Mouse (Mus musculus) cerebellum, postnatal 25 days (tissue): Measurements from ENCODE around the gene Lurap1l.

Experiments
- DNase-seq, 2 experiments: peaks; one replicate each; pipeline ENCODE4 v3.0.0; 2021; ENCODE audit warnings: mixed read lengths in 2 of 2

The Lurap1l gene

DNA sequence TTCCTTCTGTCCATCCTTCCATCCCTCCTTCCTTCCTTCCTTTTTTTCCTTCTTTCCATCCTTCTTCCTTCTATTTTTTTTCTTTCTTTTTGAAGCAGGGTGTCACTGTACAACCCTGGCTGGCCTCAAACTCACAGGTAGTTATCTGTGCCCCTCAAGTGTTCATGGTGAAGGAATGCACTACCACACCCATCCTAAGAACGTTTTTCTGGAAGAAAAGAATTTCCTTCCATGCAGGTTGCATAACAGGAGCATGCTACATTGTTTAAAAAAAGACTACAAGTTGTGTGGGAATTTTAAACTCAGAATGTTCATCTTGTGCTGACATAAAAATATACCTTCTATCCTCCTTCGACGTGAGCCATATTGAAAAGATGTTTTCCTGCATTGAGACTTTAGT, 7.4 kb downstream of the Lurap1l start:
- DNase-seq, result no peak

DNA sequence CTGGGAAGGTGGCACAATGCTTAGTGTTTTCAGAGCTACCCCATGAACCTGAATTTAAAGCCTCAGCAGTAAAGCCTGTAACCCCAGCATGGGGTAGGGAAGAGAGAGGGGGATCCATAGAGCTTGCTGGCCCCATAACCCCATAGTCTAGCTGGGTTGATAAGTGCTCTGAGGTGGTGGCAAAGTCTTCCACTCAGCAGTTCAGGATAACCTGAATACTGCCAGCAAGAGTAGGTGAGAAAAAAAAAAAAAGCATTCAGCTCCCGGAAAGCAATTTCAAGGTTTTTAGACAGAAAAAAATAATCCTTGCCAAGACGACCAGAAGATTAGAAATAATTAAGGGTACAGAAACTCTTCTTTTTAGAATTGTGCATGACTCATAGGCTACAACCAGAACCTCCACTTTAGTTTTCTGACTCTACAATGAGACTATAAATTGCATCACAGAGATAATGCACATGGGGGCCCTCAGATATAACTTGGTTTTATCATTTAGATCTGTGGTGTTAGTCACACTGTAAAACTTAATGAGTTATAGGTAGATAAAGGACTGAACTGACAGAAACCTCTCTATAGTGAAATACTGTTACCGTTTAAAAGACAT, 8.2 kb downstream of the Lurap1l start:
- no peak for DNase-seq

DNA sequence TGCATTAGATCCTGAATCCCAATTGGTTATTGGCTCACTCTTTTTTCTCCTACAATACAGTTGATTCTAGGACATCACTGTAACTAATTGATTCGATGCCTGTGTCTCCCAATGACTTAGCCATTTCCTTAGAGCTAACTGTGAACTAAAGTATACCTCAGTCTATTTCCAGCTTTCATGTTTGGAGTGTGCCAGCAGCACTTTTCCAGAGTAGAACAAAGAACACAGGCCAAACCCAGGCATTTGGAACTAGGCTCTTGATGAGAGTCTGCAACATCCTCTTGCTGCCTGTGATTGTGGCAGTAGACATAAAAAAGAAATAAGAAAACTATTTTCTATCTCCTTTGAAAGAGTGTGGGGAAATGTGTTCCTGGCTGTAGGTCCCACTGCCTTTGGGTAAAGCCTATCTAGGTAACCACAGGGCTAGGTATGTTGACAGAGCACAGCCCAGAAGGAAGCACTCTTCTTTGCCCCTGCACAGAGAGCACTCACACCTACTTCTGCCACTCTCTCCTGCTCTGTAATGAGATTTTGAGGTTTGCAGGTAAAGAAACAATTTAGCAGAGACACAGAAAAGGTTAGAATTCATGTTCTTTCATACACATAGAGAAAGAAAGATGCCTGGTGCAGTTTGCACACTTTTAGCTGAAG, 8.9 kb downstream of the Lurap1l start:
- no peak for DNase-seq

DNA sequence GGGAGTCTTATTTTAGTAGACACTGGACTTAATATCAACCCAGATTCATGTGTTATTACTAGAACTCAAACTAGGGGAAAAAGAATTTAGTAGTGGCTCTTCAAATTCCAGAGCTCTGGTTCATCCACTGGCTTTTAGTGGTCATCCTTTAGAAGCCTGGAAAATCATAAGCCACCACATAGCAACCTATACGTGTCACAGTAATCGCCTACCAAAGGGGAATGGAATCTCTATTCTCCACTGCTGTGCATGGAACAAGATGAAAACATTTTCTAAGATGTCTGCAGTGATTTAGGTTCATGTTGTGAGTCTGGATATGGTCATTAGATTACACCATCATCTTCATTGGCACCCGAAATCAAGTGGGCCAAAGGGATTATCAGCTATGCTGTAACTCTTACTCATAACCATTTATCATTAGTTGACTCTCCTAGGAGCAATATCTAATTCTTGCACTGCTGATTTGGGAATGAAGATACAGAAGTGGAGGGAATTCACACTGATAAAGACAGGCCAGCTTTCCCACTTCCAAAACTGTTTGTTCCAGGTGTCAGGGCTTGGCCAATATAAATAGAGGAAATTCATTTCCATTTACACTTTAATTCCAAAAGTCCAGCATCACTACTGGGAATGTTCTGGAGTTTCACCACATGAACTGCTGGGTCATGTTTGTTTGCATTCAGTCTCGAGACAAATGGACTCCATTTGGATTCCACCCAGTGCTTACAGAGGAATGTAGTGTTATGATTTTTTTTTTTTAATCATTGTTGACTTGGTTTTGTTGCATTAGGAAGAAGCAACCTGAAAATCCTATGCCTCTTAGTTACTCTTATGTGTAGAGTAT, 11.4 kb downstream of the Lurap1l start:
- no peak for DNase-seq

DNA sequence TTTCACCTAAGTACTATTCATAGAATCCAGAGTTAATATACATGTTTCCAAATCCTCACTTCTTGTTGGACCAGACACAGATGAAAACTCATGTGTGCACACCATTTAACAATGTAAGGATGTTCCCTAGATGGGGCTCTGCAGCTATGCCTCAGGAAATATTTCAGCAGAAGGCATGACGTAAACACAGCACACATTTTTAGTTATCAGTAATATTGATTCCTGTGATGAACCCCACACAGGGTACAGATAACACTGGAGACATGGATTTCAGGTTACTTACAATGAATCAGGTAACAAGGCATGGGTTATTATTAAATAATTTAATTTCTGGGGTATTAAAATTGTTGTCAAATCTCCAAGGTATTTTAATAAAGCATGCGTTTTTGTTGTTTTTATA, 12.2 kb downstream of the Lurap1l start:
- no peak for DNase-seq

DNA sequence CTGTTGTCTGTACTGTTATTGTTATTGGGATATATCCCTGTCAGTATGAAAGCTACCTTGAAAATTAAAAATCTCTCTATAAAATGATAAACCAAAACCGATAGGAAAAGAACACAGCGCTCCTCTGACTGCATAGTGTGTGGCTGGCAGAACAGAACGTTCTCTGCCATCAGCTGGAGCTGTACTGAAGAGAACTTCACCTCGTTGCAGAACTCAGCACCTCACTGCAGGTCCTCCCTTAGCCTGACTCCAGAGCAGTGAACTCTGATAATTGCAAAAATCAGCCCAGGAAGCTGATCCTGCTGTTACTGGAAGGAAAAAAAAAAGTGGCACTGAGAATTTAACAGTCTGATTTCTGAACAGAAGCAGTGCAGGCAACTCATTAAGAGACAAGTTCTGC, 14.4 kb downstream of the Lurap1l start:
- DNase-seq, result peak in 1 of 2 experiments; percentile 8

DNA sequence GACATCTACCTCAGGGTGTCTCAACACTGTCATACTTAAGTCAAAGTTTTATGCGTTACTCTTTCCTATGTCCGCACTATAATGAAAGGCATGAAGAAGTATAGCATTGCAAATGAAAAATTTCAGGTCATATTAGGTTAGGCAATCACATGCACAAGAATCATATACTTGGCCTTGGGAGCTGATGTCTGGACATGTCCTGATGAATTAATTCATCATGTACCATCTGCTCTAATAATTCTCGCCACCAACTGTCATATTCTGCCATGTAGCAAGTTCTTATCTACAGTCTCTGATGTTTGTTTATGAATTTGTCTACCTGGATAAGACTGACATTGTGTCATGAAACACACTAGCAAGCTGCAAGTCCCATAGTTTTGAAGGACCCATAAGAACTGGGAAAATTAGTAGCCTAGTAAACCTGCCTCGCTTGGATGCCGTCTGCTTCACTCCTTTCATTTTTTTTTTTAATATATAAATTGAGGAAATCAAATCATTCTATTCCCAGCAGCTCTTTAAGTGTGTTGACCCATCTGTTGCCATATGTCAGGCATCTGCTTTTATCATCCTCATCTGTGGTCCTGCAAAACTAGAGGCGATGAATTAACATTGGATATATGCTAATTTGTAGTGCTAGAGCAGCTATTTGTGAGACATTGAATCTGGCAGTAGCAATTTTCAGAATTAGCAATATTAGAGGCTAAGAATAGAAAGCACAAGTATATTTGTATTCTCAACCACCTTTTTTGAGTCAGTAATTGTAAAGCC, 15.5 kb downstream of the Lurap1l start:
- no peak for DNase-seq

DNA sequence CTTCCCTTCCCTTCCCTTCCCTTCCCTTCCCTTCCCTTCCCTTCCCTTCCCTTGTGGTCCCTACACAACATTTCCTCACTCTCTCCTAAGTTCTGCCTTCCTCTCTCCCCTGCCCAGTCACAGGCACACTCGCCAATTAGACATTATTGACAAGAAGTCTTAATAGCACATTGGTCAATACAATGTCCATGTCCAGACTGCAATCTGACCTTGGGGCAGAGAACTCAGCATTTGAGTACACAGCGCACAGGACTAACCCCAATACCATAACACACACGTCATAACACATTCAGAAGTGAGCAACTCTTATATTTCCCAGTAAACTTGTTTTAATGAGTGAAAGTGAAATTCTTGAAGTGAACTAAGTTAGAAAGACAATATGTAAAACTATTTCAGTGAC, 24.3 kb downstream of the Lurap1l start:
- no peak for DNase-seq

DNA sequence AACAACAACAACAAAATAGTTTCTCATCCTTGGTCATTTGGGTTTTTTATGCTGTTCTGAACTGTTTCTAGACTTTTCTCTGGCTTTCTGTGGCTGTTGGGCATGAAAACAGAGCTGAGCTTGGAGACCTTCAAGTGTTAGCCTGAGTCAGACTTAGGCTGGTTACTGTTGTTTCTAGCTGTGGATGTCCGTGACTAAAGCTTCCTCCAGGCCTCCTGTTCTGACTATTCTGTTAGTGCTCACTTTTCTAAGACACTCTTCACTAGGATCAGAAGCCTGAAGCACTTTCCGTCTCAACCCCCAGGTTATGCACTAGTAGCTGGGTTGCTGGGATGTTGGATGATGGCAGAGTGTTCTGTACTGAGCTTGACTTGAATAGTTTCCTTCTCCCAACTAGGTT, 28.7 kb downstream of the Lurap1l start:
- no peak for DNase-seq

DNA sequence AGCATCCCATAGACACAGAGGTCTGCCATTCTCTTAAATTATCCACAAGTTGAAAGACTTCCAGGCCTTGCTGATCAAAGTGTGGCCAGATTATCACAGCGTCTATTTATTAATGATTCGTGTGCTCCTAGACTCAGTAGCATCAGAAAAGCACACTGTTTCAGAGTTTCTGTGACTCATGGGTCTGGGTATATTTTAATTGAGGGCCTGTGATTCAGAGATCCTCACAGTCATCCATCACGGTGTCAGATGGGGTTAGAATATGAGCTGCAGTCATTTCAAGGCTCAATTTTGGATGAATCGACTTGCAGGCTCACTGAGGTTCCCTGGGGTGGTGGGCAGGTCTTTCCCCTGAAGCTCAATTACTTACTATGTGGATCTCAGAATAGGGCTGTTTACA, 30.5 kb downstream of the Lurap1l start:
- DNase-seq, result no peak

DNA sequence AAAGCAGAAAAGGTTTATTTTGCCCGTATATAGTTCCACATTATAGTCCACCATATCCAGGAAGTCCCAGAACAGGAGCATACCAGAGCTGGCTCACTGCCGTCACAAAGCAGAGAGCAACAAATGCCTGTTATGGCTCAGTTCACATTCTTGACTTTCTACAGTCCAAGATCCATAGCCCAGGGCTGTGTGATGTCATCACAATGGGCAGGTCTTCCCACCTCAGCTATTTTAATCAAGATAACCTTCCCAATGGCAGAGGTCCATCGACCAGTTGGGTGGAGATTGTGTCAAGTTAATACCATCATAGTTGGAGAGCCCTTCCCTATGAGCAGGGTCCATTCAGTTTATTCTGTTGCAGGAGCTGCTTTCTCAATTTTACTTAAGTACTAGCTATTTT, 31.5 kb downstream of the Lurap1l start:
- DNase-seq, result no peak

DNA sequence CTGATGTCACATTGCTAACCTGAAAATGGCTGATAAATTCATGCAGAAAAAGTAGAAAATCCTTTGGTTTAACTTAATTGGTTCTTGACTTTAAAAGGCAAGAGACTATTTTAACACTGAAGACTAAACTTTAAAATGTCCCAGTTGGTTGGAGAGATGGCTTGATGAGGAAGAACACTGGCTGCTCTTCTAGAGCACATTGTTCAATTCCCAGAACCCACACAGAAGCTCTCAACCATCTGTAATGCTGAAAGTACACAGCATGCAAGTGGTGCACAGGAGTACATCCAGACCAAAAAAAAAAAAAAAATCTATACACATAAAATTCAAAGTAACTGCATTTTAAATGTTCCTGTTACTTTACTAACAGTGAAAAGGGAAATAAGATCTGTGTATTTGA, 34.2 kb downstream of the Lurap1l start:
- no peak for DNase-seq

DNA sequence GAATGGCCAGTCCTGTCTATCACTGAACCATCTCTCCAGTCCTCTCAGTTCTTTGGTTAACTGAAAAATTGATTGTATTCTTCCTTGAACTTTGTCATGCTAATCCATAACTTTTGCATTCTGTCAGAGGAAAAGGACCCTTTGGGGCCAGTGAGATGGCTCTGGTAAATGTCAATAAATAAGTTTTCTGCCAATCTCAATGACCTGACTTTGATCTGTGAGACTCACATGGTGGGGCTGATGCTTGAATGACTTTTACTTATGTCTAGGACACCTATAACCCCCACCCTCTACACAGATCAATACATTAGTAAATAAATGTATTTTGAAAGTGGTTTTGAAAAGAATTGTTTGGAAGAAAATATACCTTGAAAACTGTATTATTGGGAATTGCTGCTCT, 38.7 kb downstream of the Lurap1l start:
- DNase-seq, result no peak

DNA sequence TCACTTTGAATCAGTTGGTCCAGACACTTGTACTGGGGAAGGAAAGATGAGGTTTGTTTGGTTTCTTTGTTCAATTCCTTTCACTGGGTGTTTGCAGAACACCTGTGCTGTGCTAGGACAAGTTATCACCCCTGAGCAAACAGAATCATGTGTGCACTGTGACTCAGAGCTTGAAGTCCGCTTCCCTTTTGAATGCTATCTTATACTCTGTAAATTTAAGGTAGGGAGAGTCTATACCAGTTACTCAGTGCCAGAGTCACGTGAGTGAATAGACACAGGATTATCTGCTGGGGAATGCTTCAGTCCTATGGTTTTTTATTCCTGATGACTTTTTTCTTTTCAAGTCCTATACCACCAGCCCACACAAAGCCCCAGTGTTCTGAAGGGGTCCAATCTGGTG, 39.3 kb downstream of the Lurap1l start:
- DNase-seq, result no peak

DNA sequence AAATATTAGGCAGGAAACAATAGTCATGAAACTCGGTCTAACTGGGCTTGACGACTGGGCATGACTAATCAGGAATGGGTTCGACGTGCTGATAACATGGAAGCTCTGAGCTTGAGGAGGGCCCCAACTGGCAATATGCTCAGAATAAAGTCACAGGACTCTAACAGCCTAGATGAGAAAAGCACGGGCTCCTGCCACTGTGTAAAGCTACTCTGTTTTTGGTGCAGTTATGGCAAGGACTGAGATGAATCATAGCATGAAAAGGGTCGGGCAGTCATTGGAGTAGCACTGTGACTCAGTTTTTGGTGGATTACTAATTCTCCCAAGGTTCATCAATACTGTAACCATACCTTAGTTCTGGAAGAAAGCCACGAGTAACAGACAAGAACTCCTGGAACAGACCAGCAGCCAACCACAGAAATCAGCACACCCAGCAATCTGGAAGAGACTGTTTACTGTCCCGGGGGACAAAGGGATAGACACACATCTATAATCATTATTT, 39.9 kb downstream of the Lurap1l start:
- DNase-seq, result no peak

DNA sequence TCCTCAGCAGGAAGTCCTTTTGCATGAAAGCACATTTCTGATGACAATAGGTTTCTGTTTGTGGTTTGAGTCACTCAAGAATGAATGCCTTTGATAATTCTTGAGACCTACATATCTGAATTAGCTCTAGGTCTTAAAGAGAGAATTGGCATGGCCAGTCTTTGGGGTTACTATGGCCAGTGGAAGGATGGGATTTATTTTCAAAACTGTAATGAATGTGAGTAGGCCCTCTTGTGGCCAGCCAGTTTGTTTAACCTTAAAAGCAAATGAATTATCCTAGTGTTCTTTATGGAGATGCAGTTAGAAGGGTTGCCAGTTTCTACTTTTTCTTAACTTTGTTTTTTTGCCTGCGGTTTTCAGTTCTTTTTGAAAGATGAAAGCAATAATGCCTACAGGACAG, 42.2 kb downstream of the Lurap1l start:
- DNase-seq, result no peak

DNA sequence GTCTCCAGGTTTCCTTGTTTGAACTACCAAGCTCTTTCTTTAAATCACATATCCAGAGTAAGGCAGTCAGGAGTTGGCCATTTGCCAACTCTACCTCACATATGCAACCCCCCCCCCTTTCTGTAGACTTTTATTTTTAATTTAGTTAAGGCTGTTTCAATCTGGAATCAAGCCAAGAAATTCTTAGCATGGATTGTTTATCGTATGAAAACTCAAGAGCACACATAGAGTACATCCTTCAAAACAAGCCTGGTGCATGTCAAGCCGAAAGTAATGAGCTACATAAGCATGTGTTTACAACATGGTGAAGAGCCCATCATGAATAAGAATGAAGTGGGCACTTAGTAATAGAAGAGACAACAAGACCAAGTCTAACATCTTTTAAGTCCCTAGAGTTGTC, 45.5 kb downstream of the Lurap1l start:
- no peak for DNase-seq

DNA sequence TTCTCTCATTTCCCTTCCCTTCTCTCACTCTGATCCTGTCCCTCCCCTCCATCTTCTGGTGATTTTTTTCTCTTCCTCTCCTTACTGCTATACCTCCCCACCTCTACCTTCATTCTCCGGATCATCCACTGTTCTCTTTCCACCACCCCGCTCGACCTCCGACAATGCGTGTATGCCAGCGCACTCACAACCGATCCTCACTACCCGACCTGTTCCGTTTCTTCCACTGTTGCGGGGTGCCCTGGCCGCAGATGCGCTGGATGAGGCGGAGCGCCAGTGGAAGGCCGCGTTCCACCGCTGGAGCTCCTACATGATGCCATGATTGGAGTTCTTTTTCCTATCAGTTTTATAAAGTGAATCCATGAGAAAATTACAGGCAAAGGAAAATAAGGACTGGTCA, 57.1 kb downstream of the Lurap1l start:
- no peak for DNase-seq

DNA sequence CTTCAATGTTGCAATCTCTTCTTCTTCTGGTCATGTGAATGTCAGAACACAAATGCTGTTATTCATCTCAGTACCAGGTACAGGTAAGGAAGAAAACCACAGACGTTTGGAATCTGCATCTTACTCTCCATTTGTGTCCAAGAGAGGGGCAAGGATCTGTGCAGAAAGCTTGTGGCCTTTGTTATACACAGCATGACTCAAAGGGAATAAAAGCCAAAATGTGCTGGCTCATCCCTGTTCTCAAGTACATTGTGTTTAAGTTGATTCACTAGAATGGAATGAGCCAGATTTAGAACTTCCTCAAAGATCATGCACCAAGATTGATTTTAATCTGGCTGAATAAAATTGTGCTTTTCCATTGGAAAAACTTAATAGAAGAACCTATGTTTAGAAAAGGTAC, 61.4 kb downstream of the Lurap1l start:
- DNase-seq, result no peak

DNA sequence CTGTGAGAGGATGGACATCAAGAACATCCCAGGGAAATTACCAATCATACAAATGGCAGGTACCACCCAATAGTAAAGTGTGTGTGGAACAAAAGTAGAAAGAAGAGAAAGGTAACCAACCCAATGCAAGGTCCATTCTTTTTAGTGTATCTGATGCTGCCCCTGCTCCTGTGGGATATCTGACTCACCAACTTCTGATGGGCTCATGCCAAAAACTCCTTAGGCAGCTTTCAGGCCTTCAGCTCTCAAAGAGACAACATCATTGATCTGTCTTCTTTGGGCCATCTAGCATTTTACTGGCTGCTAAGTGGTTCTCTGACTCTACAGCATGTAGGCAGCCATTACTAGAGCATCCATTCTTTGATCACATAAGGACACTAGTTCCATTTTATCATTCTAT, 63.5 kb downstream of the Lurap1l start:
- no peak for DNase-seq

DNA sequence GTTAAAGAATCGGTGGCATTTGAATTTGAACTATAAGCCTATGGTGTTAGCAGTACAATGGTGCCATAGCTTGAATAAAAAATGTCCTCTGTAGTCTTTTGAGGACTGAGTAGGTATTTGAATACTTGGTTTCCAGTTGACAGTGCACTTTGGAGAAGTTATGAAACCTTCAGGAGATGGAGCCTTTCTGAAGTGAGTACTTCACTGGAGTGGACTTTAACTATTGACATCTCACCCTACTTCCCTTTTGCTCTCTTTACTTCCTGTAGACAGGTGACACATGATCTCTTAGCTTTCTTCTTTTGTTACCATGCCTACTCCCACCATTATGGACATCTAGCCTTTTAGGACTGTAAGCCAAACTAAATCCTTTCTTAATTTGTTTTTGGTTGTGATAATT, 80.4 kb downstream of the Lurap1l start:
- DNase-seq, result no peak

DNA sequence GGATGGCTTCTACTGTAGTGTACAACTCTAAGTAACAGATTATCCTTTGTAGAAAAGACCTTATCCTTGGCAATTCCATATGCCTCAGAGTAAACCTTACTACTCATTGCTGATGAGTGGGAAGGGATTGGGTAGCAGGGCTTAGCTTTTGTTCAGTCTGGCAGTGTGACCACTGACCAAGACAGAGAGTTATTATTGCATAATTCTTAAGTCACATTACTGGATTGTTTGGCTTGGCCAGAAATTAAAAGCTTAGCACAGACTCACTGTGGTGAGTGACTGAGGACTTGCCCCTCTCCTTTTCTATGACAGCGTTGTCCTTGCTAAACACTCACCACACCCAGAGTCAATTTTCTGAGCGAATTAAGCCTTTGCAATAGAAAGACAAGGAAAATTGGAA, 93.1 kb downstream of the Lurap1l start:
- no peak for DNase-seq
